Mouse (Mus musculus): Measurements from ENCODE around the gene Pus1.

GRCm38 (mm10) chr5:110776141-110776540, 4.3 kb downstream of the Pus1 start:
- TF ChIP-seq TCF3 (IDR thresholded peaks at IDR 0.05; ENCODE audit: insufficient read length, low read depth) (no peak), POLR2A (IDR thresholded peaks at IDR 0.05; ENCODE audit: insufficient read length, low read depth) (no peak), MYOD1 (IDR thresholded peaks at IDR 0.05; ENCODE audit: control insufficient read depth in 1 of 3, insufficient read length in 2 of 3, low read depth in 2 of 3) (no peak), USF1 (IDR thresholded peaks at IDR 0.05; ENCODE audit: low read depth) (no peak), CEBPB (IDR thresholded peaks at IDR 0.05; ENCODE audit: insufficient read depth, poor library complexity, severe bottlenecking) (no peak), POLR2AphosphoS2 (IDR thresholded peaks at IDR 0.05; ENCODE audit: insufficient read length, low read depth) (no peak), MYOG (IDR thresholded peaks at IDR 0.05; ENCODE audit: control insufficient read depth in 1 of 3, insufficient read depth in 1 of 3, insufficient read length in 2 of 3, low read depth in 2 of 3) (no peak), TCF12 (IDR thresholded peaks at IDR 0.05; ENCODE audit: insufficient read depth, poor library complexity, severe bottlenecking) (no peak), MAX (IDR thresholded peaks at IDR 0.05; ENCODE audit: low read depth) (no peak), E2F4 (IDR thresholded peaks at IDR 0.05; ENCODE audit: insufficient read depth) (no peak), REST (IDR thresholded peaks at IDR 0.05; ENCODE audit: insufficient read depth, insufficient read length) (no peak), SRF (IDR thresholded peaks at IDR 0.05; ENCODE audit: control insufficient read depth, insufficient read length, low read depth) (no peak)

All from myocyte (in vitro differentiated cells).